Mouse (Mus musculus): ENCODE measurements around the gene Rab5b. TPM values are rescaled to one million over a fixed set of nuclear protein-coding genes. Genes with fewer than 3 reads are reported as not detected.

The Rab5b gene
- polyA plus RNA-seq, 1 experiment from 2014 or later = 79.1 TPM

GRCm38 (mm10) chr10:128673763-128674468, 22.1 kb downstream of the Rab5b start, which contains the start of gene Suox:
TSS of gene Suox (minus strand) at chr10:128674073.
- Histone ChIP-seq H3K36me3 (ENCODE audit: control insufficient read depth, insufficient read depth, low read length) (no peaks in the 10 kb centered on the region), H3K4me3 (ENCODE audit: low read depth, low read length) (peak within 1 kb of the TSS; percentile 63), H3K27me3 (ENCODE audit: control insufficient read depth, insufficient read depth, low read length) (no peaks in the 10 kb centered on the region), H3K4me2 (ENCODE audit: low read depth, low read length, severe bottlenecking) (peak within 1 kb of the TSS; percentile 95), H3K9ac (ENCODE audit: low read length) (peak within 1 kb of the TSS; percentile 63), H3K4me1 (replicated peaks; ENCODE audit: control insufficient read depth, insufficient read depth, low read length) (peaks cover 4% of the 10 kb centered on the region), H3K27ac (ENCODE audit: low read depth, low read length) (peak within 1 kb of the TSS; percentile 31), H3K9me3 (ENCODE audit: control insufficient read depth, low read length) (no peaks in the 10 kb centered on the region)
- peak; percentile 95 for ATAC-seq (replicated peaks; ENCODE audit: low FRiP score)
- peak; percentile 95 for DNase-seq (ENCODE audit: low spot score)
- WGBS = under 1% methylated on average over 55 of the region's 60 CpGs

DNA sequence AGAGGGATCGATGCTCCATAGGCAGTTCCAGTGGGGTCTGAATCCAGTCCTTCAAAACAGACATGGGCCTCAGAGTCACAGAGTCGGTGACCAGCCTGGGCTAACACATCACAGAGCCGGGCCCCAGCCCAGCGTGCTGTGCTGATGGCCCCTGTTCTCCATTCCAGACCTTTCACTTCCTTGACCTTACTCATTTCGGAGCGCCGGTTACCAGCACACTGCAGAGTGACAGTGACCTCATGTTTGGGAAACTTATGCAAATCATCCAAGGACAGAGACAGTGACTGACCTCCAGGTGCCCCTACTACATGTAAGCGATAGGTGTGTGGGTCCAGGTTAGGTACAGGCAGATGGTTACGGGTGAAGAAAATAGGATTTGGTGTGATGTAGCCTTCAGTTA, 24.9 kb downstream of the Rab5b start:
- no peak overlapping the region for H3K9ac ChIP-seq (ENCODE audit: low read length)
- H3K4me1 ChIP-seq (replicated peaks; ENCODE audit: control insufficient read depth, insufficient read depth, low read length) = peaks cover 4% of the 10 kb centered on the region
- ATAC-seq (replicated peaks; ENCODE audit: low FRiP score) = no peak
- H3K4me3 ChIP-seq (ENCODE audit: low read depth, low read length) = no peak overlapping the region
- 93% methylated on average over 9 of the region's 9 CpGs for WGBS
- no peaks in the 10 kb centered on the region for H3K9me3 ChIP-seq (ENCODE audit: control insufficient read depth, low read length)
- DNase-seq (ENCODE audit: low spot score) = no peak
- no peaks in the 10 kb centered on the region for H3K36me3 ChIP-seq (ENCODE audit: control insufficient read depth, insufficient read depth, low read length)
- H3K27me3 ChIP-seq (ENCODE audit: control insufficient read depth, insufficient read depth, low read length) = no peaks in the 10 kb centered on the region
- H3K4me2 ChIP-seq (ENCODE audit: low read depth, low read length, severe bottlenecking) = no peak overlapping the region
- no peak overlapping the region for H3K27ac ChIP-seq (ENCODE audit: low read depth, low read length)

- WGBS = under 1% methylated on average over 42 of the region's 42 CpGs
- Histone ChIP-seq H3K27me3 (ENCODE audit: control insufficient read depth, insufficient read depth, low read length) (no peaks in the 10 kb centered on the region), H3K4me2 (ENCODE audit: low read depth, low read length, severe bottlenecking) (peak overlapping the region; percentile 79), H3K9me3 (ENCODE audit: control insufficient read depth, low read length) (no peaks in the 10 kb centered on the region), H3K4me3 (ENCODE audit: low read depth, low read length) (peak overlapping the region; percentile 66), H3K9ac (ENCODE audit: low read length) (peak overlapping the region; percentile 74), H3K4me1 (replicated peaks; ENCODE audit: control insufficient read depth, insufficient read depth, low read length) (peaks cover 4% of the 10 kb centered on the region), H3K27ac (ENCODE audit: low read depth, low read length) (no peak overlapping the region), H3K36me3 (ENCODE audit: control insufficient read depth, insufficient read depth, low read length) (no peaks in the 10 kb centered on the region)
- ATAC-seq (replicated peaks; ENCODE audit: low FRiP score) (peak; percentile 60), DNase-seq (ENCODE audit: low spot score) (peak; percentile 83)
Observed at GRCm38 (mm10) chr10:128668790-128669672, 27.0 kb downstream of the Rab5b start.

- H3K9ac ChIP-seq (ENCODE audit: low read length) = no peak overlapping the region
- no peak overlapping the region for H3K4me2 ChIP-seq (ENCODE audit: low read depth, low read length, severe bottlenecking)
- ATAC-seq (replicated peaks; ENCODE audit: low FRiP score) = no peak
- H3K27ac ChIP-seq (ENCODE audit: low read depth, low read length) = no peak overlapping the region
- H3K27me3 ChIP-seq (ENCODE audit: control insufficient read depth, insufficient read depth, low read length) = no peaks in the 10 kb centered on the region
- no peaks in the 10 kb centered on the region for H3K9me3 ChIP-seq (ENCODE audit: control insufficient read depth, low read length)
- H3K4me3 ChIP-seq (ENCODE audit: low read depth, low read length) = no peak overlapping the region
- no peaks in the 10 kb centered on the region for H3K4me1 ChIP-seq (replicated peaks; ENCODE audit: control insufficient read depth, insufficient read depth, low read length)
- DNase-seq (ENCODE audit: low spot score) = no peak
- H3K36me3 ChIP-seq (ENCODE audit: control insufficient read depth, insufficient read depth, low read length) = no peaks in the 10 kb centered on the region
- WGBS = 93% methylated on average over 2 of the region's 2 CpGs
Observed at GRCm38 (mm10) chr10:128665806-128666205, 30.3 kb downstream of the Rab5b start.

DNA sequence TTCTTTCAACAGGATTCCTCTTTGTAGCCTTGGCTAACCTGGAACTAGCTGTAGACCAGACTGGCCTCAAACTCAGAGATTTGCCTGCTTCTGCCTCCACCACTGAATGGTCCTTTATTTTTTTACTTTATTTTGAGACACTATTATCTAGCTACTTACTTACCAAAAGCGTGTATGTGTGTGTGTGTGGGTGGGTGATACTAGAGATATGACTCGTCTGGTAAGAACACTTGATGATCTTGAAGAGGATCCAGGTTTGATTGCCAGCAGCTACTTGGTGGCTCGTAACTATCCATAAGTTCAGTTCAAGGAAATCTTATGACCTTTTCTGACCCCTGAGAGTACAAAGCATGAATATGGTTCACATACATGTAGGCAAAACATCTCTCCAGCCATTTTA, 30.8 kb downstream of the Rab5b start:
- Histone ChIP-seq H3K27ac (ENCODE audit: low read depth, low read length) (no peak overlapping the region), H3K4me3 (ENCODE audit: low read depth, low read length) (no peak overlapping the region), H3K9me3 (ENCODE audit: control insufficient read depth, low read length) (no peaks in the 10 kb centered on the region), H3K4me1 (replicated peaks; ENCODE audit: control insufficient read depth, insufficient read depth, low read length) (no peaks in the 10 kb centered on the region), H3K4me2 (ENCODE audit: low read depth, low read length, severe bottlenecking) (no peak overlapping the region), H3K36me3 (ENCODE audit: control insufficient read depth, insufficient read depth, low read length) (no peaks in the 10 kb centered on the region), H3K27me3 (ENCODE audit: control insufficient read depth, insufficient read depth, low read length) (no peaks in the 10 kb centered on the region), H3K9ac (ENCODE audit: low read length) (no peak overlapping the region)
- no peak for ATAC-seq (replicated peaks; ENCODE audit: low FRiP score)
- WGBS = 91% methylated on average over 3 of the region's 3 CpGs
- no peak for DNase-seq (ENCODE audit: low spot score)

DNA sequence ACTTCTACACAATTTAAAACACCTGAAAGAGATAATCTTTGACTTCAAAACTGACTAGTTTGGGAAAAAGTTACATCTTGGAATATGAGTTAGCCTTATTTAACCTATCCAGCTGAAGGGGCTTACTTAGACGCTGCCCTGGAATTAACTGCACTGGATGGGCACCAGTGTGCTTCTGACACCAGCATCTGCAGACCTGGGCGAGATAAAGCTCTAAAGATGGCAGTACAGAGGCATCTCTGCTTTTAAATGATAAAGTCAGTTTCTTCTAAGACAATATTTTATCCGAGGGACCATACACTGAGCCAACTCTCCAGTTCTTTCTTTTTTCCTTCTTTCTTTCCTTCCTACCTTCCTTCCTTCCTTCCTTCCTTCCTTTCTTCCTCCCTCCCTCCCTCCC, 31.3 kb downstream of the Rab5b start:
- H3K4me2 ChIP-seq (ENCODE audit: low read depth, low read length, severe bottlenecking) = no peak overlapping the region
- DNase-seq (ENCODE audit: low spot score) (no peak), ATAC-seq (replicated peaks; ENCODE audit: low FRiP score) (no peak)
- H3K9me3 ChIP-seq (ENCODE audit: control insufficient read depth, low read length) = no peaks in the 10 kb centered on the region
- WGBS = 73% methylated on average over 3 of the region's 3 CpGs
- no peaks in the 10 kb centered on the region for H3K27me3 ChIP-seq (ENCODE audit: control insufficient read depth, insufficient read depth, low read length)
- H3K4me1 ChIP-seq (replicated peaks; ENCODE audit: control insufficient read depth, insufficient read depth, low read length) = no peaks in the 10 kb centered on the region
- H3K36me3 ChIP-seq (ENCODE audit: control insufficient read depth, insufficient read depth, low read length) = no peaks in the 10 kb centered on the region
- H3K9ac ChIP-seq (ENCODE audit: low read length) = no peak overlapping the region
- H3K4me3 ChIP-seq (ENCODE audit: low read depth, low read length) = no peak overlapping the region
- H3K27ac ChIP-seq (ENCODE audit: low read depth, low read length) = no peak overlapping the region

GRCm38 (mm10) chr10:128663441-128664220, 32.4 kb downstream of the Rab5b start:
- no peak overlapping the region for H3K4me2 ChIP-seq (ENCODE audit: low read depth, low read length, severe bottlenecking)
- H3K4me1 ChIP-seq (replicated peaks; ENCODE audit: control insufficient read depth, insufficient read depth, low read length) = no peaks in the 10 kb centered on the region
- 77% methylated on average over 5 of the region's 5 CpGs for WGBS
- H3K9me3 ChIP-seq (ENCODE audit: control insufficient read depth, low read length) = no peaks in the 10 kb centered on the region
- H3K27me3 ChIP-seq (ENCODE audit: control insufficient read depth, insufficient read depth, low read length) = no peaks in the 10 kb centered on the region
- no peak overlapping the region for H3K4me3 ChIP-seq (ENCODE audit: low read depth, low read length)
- DNase-seq (ENCODE audit: low spot score) (no peak), ATAC-seq (replicated peaks; ENCODE audit: low FRiP score) (no peak)
- H3K36me3 ChIP-seq (ENCODE audit: control insufficient read depth, insufficient read depth, low read length) = no peaks in the 10 kb centered on the region
- H3K27ac ChIP-seq (ENCODE audit: low read depth, low read length) = no peak overlapping the region
- H3K9ac ChIP-seq (ENCODE audit: low read length) = no peak overlapping the region

- DNase-seq (ENCODE audit: low spot score) = no peak
- Histone ChIP-seq H3K4me3 (ENCODE audit: low read depth, low read length) (no peak overlapping the region), H3K27ac (ENCODE audit: low read depth, low read length) (no peak overlapping the region), H3K9ac (ENCODE audit: low read length) (no peak overlapping the region), H3K27me3 (ENCODE audit: control insufficient read depth, insufficient read depth, low read length) (no peaks in the 10 kb centered on the region), H3K36me3 (ENCODE audit: control insufficient read depth, insufficient read depth, low read length) (no peaks in the 10 kb centered on the region), H3K4me1 (replicated peaks; ENCODE audit: control insufficient read depth, insufficient read depth, low read length) (no peaks in the 10 kb centered on the region), H3K9me3 (ENCODE audit: control insufficient read depth, low read length) (no peaks in the 10 kb centered on the region), H3K4me2 (ENCODE audit: low read depth, low read length, severe bottlenecking) (no peak overlapping the region)
- no peak for ATAC-seq (replicated peaks; ENCODE audit: low FRiP score)
Observed at GRCm38 (mm10) chr10:128662465-128662864, 33.6 kb downstream of the Rab5b start.
